In the genomic region with DNA sequence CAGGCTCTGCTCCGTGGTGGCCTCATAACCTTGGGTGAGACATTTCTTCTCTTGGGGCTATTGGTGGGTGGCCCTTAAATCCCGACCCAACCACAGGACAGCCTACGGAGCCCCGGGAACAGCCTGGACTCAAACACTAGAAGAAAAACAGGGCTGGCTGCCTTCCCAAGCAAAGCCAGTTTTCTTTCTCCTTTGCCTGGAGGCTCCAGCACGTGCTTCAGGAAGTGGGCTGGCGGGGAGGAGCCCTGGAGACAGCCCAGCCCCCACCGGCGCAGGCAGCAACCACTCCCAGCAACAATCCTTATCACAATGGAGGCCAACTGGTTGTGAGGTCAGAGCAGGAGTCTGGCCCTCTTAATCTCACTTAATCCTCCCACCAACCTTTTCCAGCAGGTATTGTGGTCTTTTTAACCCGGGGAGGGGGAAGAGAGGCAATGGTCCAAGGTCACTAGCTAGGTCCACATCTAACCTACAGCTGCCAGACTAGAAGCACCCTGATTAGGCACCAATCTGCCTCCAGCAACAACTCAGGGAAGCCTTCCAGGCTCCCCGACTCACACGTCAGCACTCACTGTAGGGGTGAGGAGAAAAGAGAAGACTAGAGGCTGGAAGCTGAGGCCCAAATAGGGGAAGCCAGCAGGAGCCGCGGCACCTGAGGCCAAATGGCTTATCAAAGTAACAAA, we compare ENCODE assay signal across 8 mouse cellular contexts. TPM values are rescaled to one million over a fixed set of nuclear protein-coding genes. Genes with fewer than 3 reads are reported as not detected.
DNase-seq lines count a peak whose midpoint lies in the region; ATAC-seq and TF ChIP-seq lines count a peak whose summit lies in the region.

No protein-coding gene starts in this region.

- intact Hi-C loops in heart, adult 2 months (cut with DNase I): no loop called here

- H3K79me2 ChIP-seq in heart, adult 2 months (replicated peaks; ENCODE audit: control insufficient read depth, insufficient read depth, low read length): no peaks in the 10 kb centered on the region
- no peaks in the 10 kb centered on the region for H3K79me2 ChIP-seq in liver, adult 2 months (ENCODE audit: control insufficient read depth, insufficient read depth, low read length)
- peaks cover 7% of the 10 kb centered on the region for H3K79me2 ChIP-seq in myocyte (ENCODE audit: control insufficient read depth, insufficient read depth)

- H3K9ac ChIP-seq in embryonic facial prominence, embryonic 14.5 days (ENCODE audit: low read depth, low read length): peak overlapping the region; percentile 100
- peak overlapping the region; percentile 76 for H3K9ac ChIP-seq in heart, adult 2 months (ENCODE audit: low read depth, low read length)
- H3K9ac ChIP-seq in liver, adult 2 months (ENCODE audit: low read depth, low read length): peak overlapping the region; percentile 79

- WGBS in embryonic facial prominence, embryonic 14.5 days: 2% methylated on average over 13 of the region's 13 CpGs
- 0% methylated on average over 13 of the region's 13 CpGs for WGBS in heart, adult 2 months
- WGBS in liver, adult 2 months: under 1% methylated on average over 13 of the region's 13 CpGs

- peak; percentile 79 to 93 for DNase-seq in urinary bladder, adult 18-20 months (ENCODE audit: low spot score in 2 of 2)
- no peak for DNase-seq in urinary bladder, postnatal 10 days (ENCODE audit: low spot score)
- peak; percentile 95 for DNase-seq in embryonic facial prominence, embryonic 14.5 days (ENCODE audit: low spot score)
- peak; percentile 94 to 97 for DNase-seq in heart, adult 2 months
- DNase-seq in kidney, adult 9 months: peak; percentile 97
- peak; percentile 88 for DNase-seq in liver, adult 2 months (ENCODE audit: extremely low read depth, low read depth, low spot score)

- peak overlapping the region; percentile 100 for H3K4me2 ChIP-seq in embryonic facial prominence, embryonic 14.5 days (ENCODE audit: low read depth, low read length)
- H3K4me2 ChIP-seq in myocyte (ENCODE audit: low read depth): peak overlapping the region; percentile 98

- H3K4me3 ChIP-seq in embryonic facial prominence, embryonic 14.5 days (ENCODE audit: low read depth, low read length): peak overlapping the region; percentile 90
- H3K4me3 ChIP-seq in heart, adult 2 months: peak overlapping the region; percentile 61
- H3K4me3 ChIP-seq in liver, adult 2 months (ENCODE audit: insufficient read depth, low read depth, low read length): peak overlapping the region; percentile 71
- peak overlapping the region; percentile 75 for H3K4me3 ChIP-seq in myocyte
- peak overlapping the region; percentile 63 for H3K4me3 ChIP-seq in testis, adult 2 months (ENCODE audit: control insufficient read depth, low read depth, low read length)

- H3K36me3 ChIP-seq in embryonic facial prominence, embryonic 14.5 days (ENCODE audit: control insufficient read depth, insufficient read depth, low read length): peaks cover 11% of the 10 kb centered on the region; the same call in 1 of the 2 replicates
- peaks cover 15% of the 10 kb centered on the region for H3K36me3 ChIP-seq in heart, adult 2 months (ENCODE audit: control insufficient read depth, insufficient read depth, low read length)
- H3K36me3 ChIP-seq in liver, adult 2 months (ENCODE audit: control insufficient read depth, insufficient read depth, low read length): peaks cover 6% of the 10 kb centered on the region; the same call in 1 of the 2 replicates
- no peaks in the 10 kb centered on the region for H3K36me3 ChIP-seq in myocyte (ENCODE audit: control insufficient read depth, insufficient read depth)
- H3K36me3 ChIP-seq in testis, adult 2 months (ENCODE audit: control insufficient read depth, insufficient read depth, low read length): no peaks in the 10 kb centered on the region

- peak; percentile 20 for ATAC-seq in embryonic facial prominence, embryonic 14.5 days (ENCODE audit: low read depth)

- TF ChIP-seq EP300 in heart, adult 2 months (IDR thresholded peaks at IDR 0.05; ENCODE audit: insufficient read depth, low read depth, low read length): peak; percentile 68; the same call in 1 of the 2 replicates

- no peaks in the 10 kb centered on the region for H3K9me3 ChIP-seq in embryonic facial prominence, embryonic 14.5 days (ENCODE audit: control insufficient read depth, low read length)

- TF ChIP-seq POLR2A in heart, adult 2 months (IDR thresholded peaks at IDR 0.05; ENCODE audit: insufficient read depth, low read depth, low read length): peak; percentile 90
- TF ChIP-seq POLR2A in liver, adult 2 months (IDR thresholded peaks at IDR 0.05; ENCODE audit: extremely low read depth, insufficient read depth, low read length): peak; percentile 39; the same call in 1 of the 2 replicates
- TF ChIP-seq POLR2A in myocyte (IDR thresholded peaks at IDR 0.05; ENCODE audit: insufficient read length, low read depth): peak; percentile 58
- TF ChIP-seq POLR2A in testis, adult 2 months (IDR thresholded peaks at IDR 0.05; ENCODE audit: control insufficient read depth, low read depth, low read length): peak; percentile 64; the same call in 1 of the 2 replicates

- peak overlapping the region; percentile 16 for H3ac ChIP-seq in myocyte (ENCODE audit: control insufficient read depth, insufficient read length)

- no peaks in the 10 kb centered on the region for H3K27me3 ChIP-seq in embryonic facial prominence, embryonic 14.5 days (replicated peaks; ENCODE audit: control insufficient read depth, insufficient read depth, low read length)
- no peaks in the 10 kb centered on the region for H3K27me3 ChIP-seq in heart, adult 2 months (ENCODE audit: control insufficient read depth, insufficient read depth, low read length)
- no peaks in the 10 kb centered on the region for H3K27me3 ChIP-seq in liver, adult 2 months (ENCODE audit: control insufficient read depth, insufficient read depth, low read length)
- no peaks in the 10 kb centered on the region for H3K27me3 ChIP-seq in myocyte (ENCODE audit: control insufficient read depth, insufficient read depth, insufficient read length)
- H3K27me3 ChIP-seq in testis, adult 2 months (ENCODE audit: control insufficient read depth, insufficient read depth, low read length): no peaks in the 10 kb centered on the region

- no peak for TF ChIP-seq CTCF in heart, adult 2 months (IDR thresholded peaks at IDR 0.05)
- TF ChIP-seq CTCF in liver, adult 2 months (IDR thresholded peaks at IDR 0.05; ENCODE audit: low read depth, low read length): no peak
- TF ChIP-seq CTCF in testis, adult 2 months (IDR thresholded peaks at IDR 0.05; ENCODE audit: control insufficient read depth, insufficient read depth, insufficient replicate concordance, low read depth, low read length): no peak

- peaks cover 59% of the 10 kb centered on the region for H3K4me1 ChIP-seq in embryonic facial prominence, embryonic 14.5 days (ENCODE audit: control insufficient read depth, insufficient read depth, low read length)
- H3K4me1 ChIP-seq in heart, adult 2 months (ENCODE audit: control insufficient read depth, insufficient read depth, low read length): peaks cover 20% of the 10 kb centered on the region
- peaks cover 21% of the 10 kb centered on the region for H3K4me1 ChIP-seq in liver, adult 2 months (ENCODE audit: control insufficient read depth, insufficient read depth, low read length)
- H3K4me1 ChIP-seq in testis, adult 2 months (ENCODE audit: control insufficient read depth, insufficient read depth, low read length): peaks cover 66% of the 10 kb centered on the region

- peak overlapping the region; percentile 100 for H3K27ac ChIP-seq in embryonic facial prominence, embryonic 14.5 days (replicated peaks; ENCODE audit: low read depth, low read length)
- H3K27ac ChIP-seq in heart, adult 2 months: peak overlapping the region; percentile 100
- H3K27ac ChIP-seq in liver, adult 2 months (replicated peaks; ENCODE audit: insufficient read depth, low read depth, low read length): peak overlapping the region; percentile 98
- peak overlapping the region; percentile 91 for H3K27ac ChIP-seq in testis, adult 2 months (ENCODE audit: control insufficient read depth, insufficient read depth, low read depth, low read length)

TF ChIP-seq in myocyte, 11 proteins besides CTCF, POLR2A, EP300 and RAD21 (continues in another document):
- TF ChIP-seq MYOG (IDR thresholded peaks at IDR 0.05; ENCODE audit: control insufficient read depth in 1 of 3, insufficient read depth in 1 of 3, insufficient read length in 2 of 3, low read depth in 2 of 3) (peak in 2 of 3 experiments; percentile 40 to 78), USF1 (IDR thresholded peaks at IDR 0.05; ENCODE audit: low read depth) (peak; percentile 74), TCF3 (IDR thresholded peaks at IDR 0.05; ENCODE audit: insufficient read length, low read depth) (peak; percentile 27)

RNA-seq across cellular contexts. Expression of a gene that starts 4.0 kb away (rescaled TPM):
- polyA plus RNA-seq in embryonic facial prominence, embryonic 14.5 days (2014; fragmentation: Nextera tagmentation; extraction: Ambion mirVana): 4.1 and 5.2 TPM in 2 replicates
- total RNA-seq in heart, adult 2 months (2021): under 1 TPM; 0.64 to 0.70 TPM
- 1.6 and 2.3 TPM in 2 replicates for polyA plus RNA-seq in heart, adult 2 months (2012; rRNA removed)
- 0.09 and 0.87 TPM in 2 replicates for total RNA-seq in liver, adult 2 months (2014; rRNA removed)
- polyA plus RNA-seq in liver, adult 2 months (2012; rRNA removed): 0.61 and 0.86 TPM in 2 replicates
- 1.6 TPM for polyA plus RNA-seq in myocyte (2012; fragmentation: generic; extraction: Trizol)
- 0.78 and 1.1 TPM in 2 replicates for polyA plus RNA-seq in testis, adult 2 months (2012; rRNA removed)

RNA-seq across cellular contexts. Expression of a gene that starts 5.5 kb away (rescaled TPM):
- 9.8 and 9.9 TPM in 2 replicates for polyA plus RNA-seq in embryonic facial prominence, embryonic 14.5 days (2014; fragmentation: Nextera tagmentation; extraction: Ambion mirVana)
- 10 to 100 TPM; 12.9 to 19.4 TPM for total RNA-seq in heart, adult 2 months (2021)
- 6.4 and 7.4 TPM in 2 replicates for polyA plus RNA-seq in heart, adult 2 months (2012; rRNA removed)
- 1.8 and 3.8 TPM in 2 replicates for total RNA-seq in liver, adult 2 months (2014; rRNA removed)
- polyA plus RNA-seq in liver, adult 2 months (2012; rRNA removed): 6.0 and 7.2 TPM in 2 replicates
- polyA plus RNA-seq in myocyte (2012; fragmentation: generic; extraction: Trizol): 5.4 TPM
- polyA plus RNA-seq in testis, adult 2 months (2012; rRNA removed): 11.3 and 13.7 TPM in 2 replicates

RNA-seq across cellular contexts. Expression of a gene that starts 32.7 kb away (rescaled TPM):
- polyA plus RNA-seq in embryonic facial prominence, embryonic 14.5 days (2014; fragmentation: Nextera tagmentation; extraction: Ambion mirVana): 49.5 and 58.1 TPM in 2 replicates
- total RNA-seq in heart, adult 2 months (2021): 10 to 100 TPM; 13.3 to 14.8 TPM
- 16.4 and 20.4 TPM in 2 replicates for polyA plus RNA-seq in heart, adult 2 months (2012; rRNA removed)
- 29.8 and 39.8 TPM in 2 replicates for total RNA-seq in liver, adult 2 months (2014; rRNA removed)
- polyA plus RNA-seq in liver, adult 2 months (2012; rRNA removed): 26.4 and 28.5 TPM in 2 replicates
- polyA plus RNA-seq in myocyte (2012; fragmentation: generic; extraction: Trizol): 30.6 TPM
- 36.3 and 37.1 TPM in 2 replicates for polyA plus RNA-seq in testis, adult 2 months (2012; rRNA removed)

RNA-seq across cellular contexts. Expression of a gene that starts 46.0 kb away (rescaled TPM):
- not detected in 2 replicates for polyA plus RNA-seq in embryonic facial prominence, embryonic 14.5 days (2014; fragmentation: Nextera tagmentation; extraction: Ambion mirVana)
- total RNA-seq in heart, adult 2 months (2021): not detected
- polyA plus RNA-seq in heart, adult 2 months (2012; rRNA removed): 0.61 and 0.97 TPM in 2 replicates
- total RNA-seq in liver, adult 2 months (2014; rRNA removed): 3,614 and 3,656 TPM in 2 replicates
- 3,813 and 5,374 TPM in 2 replicates for polyA plus RNA-seq in liver, adult 2 months (2012; rRNA removed)
- polyA plus RNA-seq in myocyte (2012; fragmentation: generic; extraction: Trizol): not detected
- polyA plus RNA-seq in testis, adult 2 months (2012; rRNA removed): 1.7 TPM in 2 replicates

Comparison
In these comparisons a context has a peak if more than half of its experiments do, and no peak if none do; other contexts are left out.
1. POLR2A ChIP-seq: peak in every context shown above with its lines; median percentile 90 in heart, adult 2 months; 64 in testis, adult 2 months; 58 in myocyte; 39 in liver, adult 2 months.